Mouse (Mus musculus) MEL-GATA-1-ER (cell line): Measurements from ENCODE around the gene Tbc1d2.
"Not testable (repeated sequence)": the region's sequence is repeated elsewhere in the genome, so short reads cannot be mapped to it uniquely, and the experiment has no call there.

Source experiments
- DNase-seq: peaks from one replicate; pipeline ENCODE4 v3.0.0-alpha.2; 2012; ENCODE audit warnings: low read depth; ENCODE audit errors: extremely low read depth

Tbc1d2 gene

DNA sequence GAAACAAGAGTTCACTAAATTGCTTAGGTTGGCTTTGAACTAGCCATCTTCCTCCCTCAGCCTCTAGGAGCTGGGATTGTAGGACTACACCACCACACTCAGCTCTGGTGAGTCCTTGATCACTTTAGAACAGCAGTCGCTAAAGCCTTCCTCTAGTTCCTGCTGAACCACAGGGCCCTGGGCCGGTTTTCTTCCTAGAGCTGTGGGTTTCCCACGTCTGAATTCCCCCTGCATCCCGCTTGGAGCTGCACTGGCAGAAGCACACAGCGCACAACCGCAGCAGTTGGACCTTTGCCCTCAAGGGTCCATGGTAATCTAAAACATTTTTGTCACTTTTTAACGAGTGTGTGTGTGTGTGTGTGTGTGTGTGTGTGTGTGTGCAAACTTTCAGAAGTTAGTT lies 47.3 kb downstream of the Tbc1d2 start:
- no peak for DNase-seq

DNA sequence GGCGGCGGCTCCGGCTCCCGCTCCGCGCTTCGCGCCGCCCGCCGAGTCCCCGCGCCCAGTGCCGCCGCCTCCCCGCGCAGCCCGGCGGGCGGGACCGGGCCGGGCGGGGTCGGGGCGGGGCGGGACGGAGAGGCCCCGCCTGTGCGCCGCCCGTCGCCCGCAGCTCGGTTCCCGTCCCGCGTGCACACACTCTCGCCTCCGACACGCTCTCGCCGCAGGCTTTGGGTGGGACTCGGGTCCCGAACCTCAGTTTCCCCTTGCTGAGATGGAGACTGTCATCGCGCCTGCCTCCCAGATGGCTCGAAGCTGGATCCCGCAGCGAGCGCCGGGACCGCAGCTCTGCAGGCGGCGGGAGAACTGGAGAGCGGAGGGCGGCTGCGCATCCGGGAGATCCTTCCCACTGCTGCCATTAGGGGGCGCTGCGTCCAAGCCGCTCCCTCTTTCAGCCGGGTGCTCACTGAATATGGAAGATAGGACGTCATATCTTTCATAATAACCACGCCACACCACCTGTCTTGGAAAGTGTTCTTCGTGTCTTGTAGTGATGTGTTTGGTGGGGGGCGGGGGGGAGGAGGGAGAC lies 48.1 kb downstream of the Tbc1d2 start, which contains the start of gene Coro2a:
Gene Coro2a (minus strand): TSS at position 359 of the 580 bp plus-strand sequence.
- DNase-seq = peak; percentile 58

DNA sequence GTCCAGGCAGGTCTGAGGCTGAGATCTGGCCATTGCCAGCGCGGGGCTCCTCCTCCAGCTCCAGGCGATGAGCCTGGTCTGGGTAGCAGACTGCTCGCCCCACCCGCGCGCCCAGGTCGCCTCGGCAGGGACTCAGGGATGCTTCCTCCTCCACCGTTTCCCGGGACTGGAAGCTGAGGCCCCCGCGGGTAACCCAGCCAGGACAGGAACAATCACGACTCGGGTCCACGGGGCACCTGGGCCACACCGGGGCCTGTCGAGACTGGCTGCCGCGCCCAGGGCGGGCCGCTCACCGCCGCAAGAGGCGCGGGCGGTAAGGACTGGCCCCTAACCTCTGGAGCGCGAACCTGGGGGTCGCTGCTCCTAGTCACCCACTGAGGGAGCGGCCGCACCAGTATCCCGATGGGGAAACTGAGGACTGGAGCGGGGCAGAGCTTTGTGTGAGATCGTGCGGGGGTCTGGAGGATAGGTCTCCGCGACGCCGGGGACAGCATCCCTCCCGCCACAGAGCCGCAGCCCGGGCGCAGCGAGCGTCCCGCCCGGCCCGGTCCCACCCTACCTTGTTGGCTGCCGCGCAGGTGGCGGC lies 48.7 kb downstream of the Tbc1d2 start:
- DNase-seq = no peak

DNA sequence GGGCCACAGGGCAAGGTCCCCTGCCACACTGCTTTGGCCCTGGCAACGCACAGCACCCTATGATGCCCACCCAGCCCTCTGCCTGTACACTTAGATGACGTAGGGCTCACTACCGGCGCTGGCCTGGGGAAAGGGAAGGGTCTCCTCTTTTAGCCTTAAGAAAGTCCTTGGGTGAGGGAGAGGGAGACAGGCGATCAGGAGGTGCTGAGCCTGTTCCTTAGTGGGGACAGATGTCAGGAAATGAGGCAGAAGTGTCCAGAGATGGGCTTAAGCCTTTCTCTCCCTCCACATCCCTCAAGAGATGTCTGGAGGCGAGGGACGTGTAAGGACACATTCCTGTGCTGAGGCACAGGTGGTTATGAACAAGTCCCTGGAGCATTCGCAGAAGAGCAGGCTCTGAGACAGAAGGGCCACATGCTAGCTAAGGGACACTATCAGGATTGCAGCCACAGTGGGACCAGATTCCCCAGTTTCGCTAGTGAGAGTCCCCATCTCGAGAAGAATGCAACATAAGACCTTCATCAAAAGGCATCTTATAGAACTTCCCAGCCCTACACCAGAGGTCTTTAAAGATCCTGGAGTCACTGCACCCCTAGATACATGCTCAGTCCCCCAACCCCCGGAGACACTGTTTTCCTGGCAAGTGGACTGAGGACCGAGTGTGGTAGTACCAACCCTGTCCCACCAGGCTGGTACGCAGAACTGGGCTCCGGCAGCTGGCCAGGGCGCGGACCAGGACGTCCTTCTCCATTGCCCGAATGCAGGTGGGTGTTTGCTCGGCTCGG lies 49.3 kb downstream of the Tbc1d2 start:
- no peak for DNase-seq

DNA sequence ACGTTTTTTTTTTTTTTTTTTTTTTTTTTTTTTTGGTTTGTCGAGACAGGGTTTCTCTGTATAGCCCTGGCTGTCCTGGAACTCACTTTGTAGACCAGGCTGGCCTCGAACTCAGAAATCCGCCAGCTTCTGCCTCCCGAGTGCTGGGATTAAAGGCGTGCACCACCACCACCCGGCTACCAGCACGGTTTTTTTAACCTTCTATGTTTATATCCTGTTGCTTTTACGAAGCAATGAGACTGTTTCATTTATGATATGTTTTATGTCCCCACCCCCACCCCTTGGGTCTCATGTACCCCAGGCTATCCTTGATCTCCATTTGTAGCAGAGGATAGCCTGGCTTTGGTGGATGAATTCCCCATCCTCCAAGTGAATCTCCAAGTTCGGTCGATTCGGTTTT lies 50.4 kb downstream of the Tbc1d2 start:
- not testable (repeated sequence) for DNase-seq

DNA sequence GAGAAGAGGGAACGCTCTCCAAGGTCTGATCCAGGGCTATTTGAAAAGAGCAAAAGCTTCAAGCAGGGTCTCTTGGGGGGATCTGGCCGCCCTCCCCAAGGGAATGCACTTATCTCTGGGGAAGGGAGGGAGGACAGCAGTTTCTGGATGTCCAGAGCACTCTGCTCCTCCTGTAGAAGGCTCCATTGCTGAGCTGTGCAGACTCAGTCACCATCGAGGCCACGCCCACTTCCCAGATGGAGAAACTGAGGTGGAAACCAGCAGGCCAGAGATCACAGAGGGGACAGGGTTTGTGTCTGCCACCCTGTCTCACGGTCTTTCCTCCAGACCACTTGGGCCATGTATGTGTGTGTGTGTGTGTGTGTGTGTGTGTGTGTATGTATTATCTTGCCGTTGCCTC lies 51.0 kb downstream of the Tbc1d2 start:
- no peak for DNase-seq

DNA sequence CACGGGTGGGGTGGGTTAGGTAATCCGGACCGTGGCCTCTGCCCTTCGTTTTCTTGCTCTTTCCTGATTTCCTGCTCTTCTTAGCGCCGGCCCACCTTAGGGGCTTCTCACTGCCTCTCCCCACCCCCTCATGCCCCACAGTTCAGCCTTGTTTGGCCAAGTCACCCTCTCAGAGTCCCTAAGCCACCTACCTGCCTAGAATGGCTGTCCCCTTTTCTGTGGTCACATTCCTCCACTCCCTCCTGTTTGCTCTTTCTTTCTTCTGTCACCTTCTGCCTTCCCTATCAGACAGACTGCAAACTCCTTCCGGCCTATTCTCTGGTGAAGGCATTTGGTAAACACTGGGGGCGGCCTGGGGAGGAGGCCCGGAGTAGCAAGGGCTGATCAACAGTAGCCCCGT lies 51.9 kb downstream of the Tbc1d2 start:
- DNase-seq = no peak

DNA sequence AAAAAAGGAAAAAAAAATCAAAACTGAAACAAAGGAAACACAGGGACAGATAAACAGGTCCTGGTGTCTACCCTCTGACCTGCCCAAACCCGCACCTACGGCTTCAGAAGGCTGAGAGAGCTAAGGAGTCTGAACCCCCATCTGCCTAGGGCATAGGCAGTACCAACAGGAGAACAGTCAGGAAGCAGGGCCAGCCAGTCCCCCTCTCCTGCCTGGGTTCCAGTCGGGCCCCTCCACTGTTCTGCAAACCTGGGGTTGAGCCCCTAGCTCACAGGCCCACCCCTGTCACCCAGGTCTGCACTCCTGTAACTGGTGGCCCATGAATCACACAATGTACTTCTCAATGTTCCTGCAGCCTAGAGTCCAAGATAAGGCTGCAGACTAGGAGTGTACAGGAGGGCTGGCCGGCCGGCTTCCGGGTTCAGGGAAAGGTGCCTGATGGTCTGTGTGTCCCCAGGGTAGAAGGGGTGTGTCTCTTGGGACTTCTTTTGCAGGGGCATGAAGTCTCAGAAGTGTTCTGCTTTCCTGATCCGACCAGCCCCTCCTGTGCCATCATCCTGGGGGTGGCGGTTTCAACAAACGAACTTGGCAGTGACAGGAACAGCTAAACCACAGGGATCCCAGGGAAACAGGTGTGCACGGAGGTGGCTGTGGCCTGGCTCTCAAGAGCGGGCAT lies 52.6 kb downstream of the Tbc1d2 start:
- DNase-seq = no peak

DNA sequence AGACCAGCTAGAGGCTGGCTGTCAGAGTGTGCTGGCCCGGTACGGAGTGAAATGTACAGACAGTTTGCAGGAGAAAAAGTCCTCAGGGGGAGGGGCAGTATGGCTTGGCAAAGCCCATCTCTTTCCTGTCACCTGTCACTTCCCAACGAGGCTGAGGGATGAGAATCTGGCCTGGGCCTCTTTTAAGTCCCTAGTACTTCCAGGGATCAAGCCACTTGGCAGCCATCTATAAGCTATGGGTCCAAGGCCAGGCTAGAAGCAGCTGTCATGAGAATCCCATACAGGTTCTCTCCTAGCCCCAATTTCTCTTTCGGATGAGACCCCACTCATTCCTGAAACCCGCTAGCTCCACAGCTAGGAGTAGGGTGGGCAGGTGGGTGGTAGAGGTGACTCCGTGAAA lies 53.6 kb downstream of the Tbc1d2 start:
- no peak for DNase-seq

DNA sequence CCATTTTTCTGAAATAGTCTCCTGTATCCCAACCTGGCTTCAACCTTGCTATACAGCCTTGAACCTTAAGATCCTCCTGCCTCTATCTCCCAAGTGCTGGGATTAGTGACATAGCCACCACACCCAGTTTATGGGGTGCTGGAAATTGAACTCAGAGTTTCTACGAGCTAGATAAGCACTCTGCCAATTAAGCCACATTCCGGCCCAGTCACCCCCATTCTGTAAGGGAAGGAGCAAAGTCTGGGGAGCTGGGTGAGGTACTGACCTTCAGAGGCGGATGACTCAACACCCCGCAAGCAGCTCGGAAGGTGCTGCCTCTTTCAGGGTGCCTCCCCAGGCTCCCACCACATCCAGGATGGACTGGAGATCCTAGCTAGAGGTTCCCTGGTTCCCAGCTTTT lies 55.9 kb downstream of the Tbc1d2 start:
- DNase-seq = no peak

DNA sequence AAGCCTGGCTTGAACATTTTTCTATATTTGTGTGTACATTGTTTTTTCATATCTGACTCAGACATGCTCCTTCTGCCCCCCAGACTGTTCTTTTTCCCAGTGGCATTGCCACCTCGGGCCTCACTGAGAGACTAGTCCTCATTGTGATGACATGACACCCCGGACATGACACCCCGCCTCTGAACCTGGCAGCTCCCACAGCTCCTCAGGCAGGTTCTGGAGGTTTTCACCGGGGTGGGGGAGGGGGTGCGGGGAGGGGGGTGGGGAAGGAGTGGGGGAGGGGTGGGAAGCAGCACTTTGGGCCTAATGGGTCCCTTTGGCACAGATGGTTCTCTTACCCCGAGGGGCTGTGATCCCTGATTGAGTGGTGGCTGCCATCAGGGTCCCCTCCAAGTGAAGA lies 56.5 kb downstream of the Tbc1d2 start:
- DNase-seq = no peak

DNA sequence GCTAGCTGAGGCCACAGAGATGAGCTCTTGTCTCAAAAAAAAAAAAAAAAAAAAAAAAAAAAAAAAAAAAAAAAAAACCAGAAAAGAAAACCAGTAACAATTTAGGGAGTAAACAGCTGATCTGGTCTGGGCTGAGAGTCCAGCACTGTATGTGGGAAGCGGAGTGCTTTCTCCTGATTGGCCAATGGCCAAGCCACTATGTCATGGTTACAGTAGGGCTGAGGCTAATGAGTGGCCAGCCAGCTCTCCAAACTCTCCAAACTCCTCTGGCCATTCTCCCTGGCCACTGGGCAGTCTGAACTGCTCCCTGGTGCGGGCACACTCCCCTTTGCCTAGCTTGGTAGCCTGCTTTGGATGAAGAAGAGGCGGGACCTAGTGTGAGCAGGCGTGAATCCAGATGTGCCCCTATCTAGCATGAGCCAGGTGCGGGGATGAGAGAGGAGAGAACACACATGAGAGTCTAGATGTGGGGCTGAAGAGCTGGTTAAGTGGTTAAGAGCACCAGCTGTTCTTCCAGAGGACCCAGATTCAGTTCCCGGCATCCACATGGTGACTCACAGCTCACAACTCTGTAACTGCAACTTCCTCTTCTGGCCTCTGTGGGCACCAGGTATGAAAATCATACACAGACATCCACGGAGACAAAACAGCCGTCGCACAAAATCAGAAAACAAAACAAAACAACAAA lies 58.0 kb downstream of the Tbc1d2 start:
- DNase-seq = no peak

DNA sequence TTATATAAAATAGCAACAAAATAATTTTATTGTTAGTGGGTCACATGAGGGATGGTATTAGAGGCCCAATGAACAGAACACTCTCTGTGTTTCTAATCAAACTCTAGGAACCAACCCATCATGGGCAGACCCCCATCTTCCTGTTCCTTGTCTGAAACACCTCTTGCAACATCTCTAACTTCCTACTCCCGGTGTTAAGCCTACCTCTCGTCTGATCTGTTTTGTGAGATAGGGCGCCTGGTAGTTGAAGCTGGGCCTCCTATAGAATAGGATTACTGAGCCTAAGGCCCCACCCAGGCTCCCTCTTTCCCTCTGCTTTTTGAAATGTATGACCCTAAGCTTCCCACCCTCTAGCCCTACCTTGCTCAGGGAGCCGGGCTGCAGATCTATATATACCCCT lies 59.2 kb downstream of the Tbc1d2 start:
- DNase-seq = peak; percentile 57

DNA sequence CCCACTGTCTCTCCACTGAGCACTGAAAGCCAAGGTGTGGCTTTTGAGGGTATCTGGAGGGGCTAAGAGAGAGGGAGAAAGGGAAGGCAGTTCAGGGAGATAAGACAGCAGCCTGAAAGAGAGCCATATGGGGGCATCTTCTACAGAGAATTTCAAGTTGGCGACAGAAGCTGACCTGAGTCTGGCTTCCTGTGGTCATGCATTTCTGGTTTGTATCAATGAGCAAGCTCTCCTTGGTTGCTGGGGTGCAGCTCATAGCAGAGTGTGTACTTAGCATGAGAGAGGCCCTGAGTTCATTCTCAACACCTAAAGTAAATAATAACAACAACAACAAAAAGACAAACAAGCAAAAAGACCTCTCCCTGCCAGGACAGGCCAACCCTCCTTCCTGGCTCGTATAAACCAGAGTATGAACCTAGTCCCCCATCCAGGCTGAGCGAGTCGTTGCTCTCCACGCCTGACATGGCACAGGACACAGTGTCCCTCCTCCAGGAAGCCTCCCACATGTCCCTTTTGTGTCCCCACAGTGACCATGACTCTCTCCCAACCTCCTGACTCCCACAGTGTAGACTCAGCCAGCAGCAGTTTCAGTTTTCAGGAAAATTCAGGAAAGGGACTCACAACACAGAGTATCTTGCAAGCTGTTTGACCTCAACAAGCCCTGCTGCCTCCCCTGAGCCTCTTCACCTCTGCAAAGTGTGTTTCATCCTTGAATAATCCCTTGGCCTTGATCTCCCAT lies 59.9 kb downstream of the Tbc1d2 start:
- no peak for DNase-seq

DNA sequence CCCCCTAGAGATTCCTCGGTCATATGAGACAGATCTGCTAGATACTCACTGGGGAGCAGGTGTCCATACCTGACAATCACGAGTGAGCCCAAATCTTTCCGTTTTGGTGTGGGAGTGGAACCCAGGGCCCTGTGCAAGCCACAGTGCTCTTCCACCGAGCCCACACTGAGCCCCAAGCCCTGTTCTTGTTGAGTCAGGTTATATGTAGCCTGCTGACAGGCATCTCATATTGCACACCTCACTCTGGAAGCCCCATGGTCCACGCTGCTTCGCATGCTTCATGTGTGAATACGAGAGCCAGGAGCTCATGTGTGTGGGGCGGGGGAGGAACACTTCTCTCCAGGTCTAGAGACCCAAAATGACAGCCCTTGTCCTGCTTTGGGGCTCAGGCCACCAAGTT lies 60.9 kb downstream of the Tbc1d2 start:
- no peak for DNase-seq

DNA sequence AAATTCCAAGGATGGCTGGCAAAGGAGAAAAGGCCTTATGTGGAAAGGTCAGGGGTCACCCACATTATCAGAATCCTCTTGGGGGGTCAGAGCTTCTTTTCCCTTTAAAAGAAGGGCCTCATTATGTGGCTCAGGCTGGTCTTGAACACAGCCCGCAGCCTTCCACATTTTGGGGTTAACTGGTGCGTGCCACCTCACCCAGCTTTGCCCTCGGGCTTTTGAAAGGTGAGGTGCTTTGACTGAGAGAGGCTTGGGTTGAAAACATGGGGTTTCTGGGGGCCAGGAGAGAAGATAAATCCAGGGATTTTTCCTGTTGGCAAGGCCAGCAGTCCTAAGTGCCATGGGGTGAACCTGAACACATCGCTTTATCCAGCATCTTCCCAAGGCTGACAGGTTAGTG lies 63.5 kb downstream of the Tbc1d2 start:
- no peak for DNase-seq

DNA sequence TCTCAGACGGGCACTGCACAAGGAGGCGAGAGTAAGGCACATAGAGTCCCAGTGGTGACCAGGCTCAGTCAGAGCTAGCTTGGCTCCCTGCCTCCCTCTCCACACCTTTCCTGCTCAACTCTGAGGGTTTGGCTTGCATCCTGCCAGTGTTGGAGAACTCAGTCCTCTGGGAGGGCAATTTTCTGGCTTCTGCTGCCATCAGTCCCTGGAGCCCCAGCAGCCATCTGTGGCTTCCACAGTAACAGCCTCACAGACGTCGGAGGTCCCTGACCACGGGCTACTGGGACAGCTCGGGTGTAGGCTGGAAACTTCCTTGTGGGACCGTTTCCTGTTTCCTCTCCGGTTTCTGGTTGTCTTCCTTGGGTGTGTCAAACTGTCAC lies 64.2 kb downstream of the Tbc1d2 start:
- no peak for DNase-seq

DNA sequence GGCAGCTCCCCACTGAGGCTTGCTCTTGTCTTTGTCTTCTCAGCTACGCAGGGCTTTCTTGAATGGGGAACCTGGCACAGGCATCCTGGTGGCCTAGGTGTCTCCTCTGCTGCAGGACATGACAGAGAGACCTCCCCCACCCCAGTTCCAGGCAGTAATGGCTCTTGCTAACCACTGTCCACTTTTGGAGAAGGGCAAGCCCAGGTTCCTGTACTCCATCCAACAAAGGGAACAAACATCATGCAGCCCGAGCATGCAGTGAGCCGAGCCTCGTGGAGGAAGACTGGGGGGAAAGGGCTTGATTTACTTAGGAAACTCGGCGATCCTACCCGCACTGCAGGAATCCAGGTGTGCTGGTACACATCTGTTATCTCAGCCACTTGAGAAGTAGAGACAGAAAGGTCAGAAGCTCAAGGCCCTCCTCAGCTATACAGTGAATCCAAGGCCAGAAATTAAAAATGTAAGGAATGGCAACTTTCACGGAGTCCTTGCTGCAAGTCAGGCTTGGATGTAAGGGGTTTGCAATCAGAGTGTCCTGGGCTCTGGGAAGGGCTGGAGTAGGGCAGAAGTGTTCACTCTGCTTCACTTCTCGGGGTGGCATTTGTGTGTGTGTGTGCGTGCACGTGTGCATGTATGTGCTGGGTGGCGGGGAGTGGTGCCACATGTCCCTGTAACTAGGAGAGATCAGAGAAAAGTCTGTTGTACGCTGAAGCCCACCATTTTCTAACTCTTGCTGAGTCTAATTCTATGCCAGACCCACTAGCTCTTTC lies 64.8 kb downstream of the Tbc1d2 start:
- no peak for DNase-seq

DNA sequence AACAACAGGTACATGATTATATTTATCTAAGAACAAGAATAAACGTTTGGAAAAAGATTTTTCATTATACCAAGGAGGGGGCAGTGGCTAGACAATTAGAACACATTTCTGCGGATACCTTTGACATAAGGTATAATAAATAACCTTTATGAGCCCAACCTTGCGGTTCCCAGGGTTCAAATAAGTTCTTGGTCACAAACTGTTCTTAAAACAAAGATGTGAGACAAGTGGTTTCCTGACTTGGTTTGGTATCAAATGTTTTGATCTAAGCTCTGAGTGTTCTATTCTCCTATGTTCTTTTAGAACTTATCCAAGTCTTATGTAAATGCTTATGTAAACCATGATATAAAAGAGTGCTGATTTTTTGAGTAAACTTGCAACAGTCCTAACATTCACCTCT lies 65.5 kb downstream of the Tbc1d2 start:
- not testable (repeated sequence) for DNase-seq

DNA sequence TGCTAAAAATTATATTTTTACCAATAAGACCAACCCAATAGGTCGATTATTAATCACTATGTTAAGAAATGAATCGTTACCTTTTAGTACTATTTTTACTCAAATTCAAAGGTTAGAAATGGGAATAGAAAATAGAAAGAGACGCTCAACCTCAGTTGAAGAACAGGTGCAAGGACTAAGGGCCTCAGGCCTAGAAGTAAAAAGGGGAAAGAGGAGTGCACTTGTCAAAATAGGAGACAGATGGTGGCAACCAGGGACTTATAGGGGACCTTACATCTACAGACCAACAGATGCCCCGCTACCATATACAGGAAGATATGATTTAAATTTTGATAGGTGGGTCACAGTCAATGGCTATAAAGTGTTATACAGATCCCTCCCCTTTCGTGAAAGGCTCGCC lies 65.9 kb downstream of the Tbc1d2 start:
- not testable (repeated sequence) for DNase-seq
